Mouse (Mus musculus): ENCODE measurements at regions not wholly inside any gene's neighbourhood (a gene's known extent, or its start where the extent isn't known, plus 50 kb on each side); places are given as distances from the start of the nearest gene placed in this dataset.

- TF ChIP-seq GATA1 (IDR thresholded peaks at IDR 0.05; ENCODE audit: borderline replicate concordance, low read length) = no peak
- no peak for TF ChIP-seq FLI1 (IDR thresholded peaks at IDR 0.05; ENCODE audit: low read length)
Measured at GRCm38 (mm10) chr1:36012081-36012765, 56.0 kb upstream of the Hs6st1 start.

All from megakaryocyte, embryonic 14.5 days (primary cell).